Mouse (Mus musculus) liver, embryonic 11.5 days (tissue): ENCODE measurements around the gene Plekhm1. TPM values are rescaled to one million over a fixed set of nuclear protein-coding genes. Genes with fewer than 3 reads are reported as not detected.

Source experiments
- ATAC-seq: fragments of 200-750 bp; cut with Nextera tagmentation; replicated peaks from 2 replicates; pipeline ENCODE4 v1.8.0; 2017; ENCODE audit warnings: moderate number of reproducible peaks, mild to moderate bottlenecking, moderate TSS enrichment, moderate library complexity; ENCODE audit not compliant: low FRiP score
- DNase-seq: peaks from one replicate; pipeline ENCODE4 v3.0.0-alpha.2; 2017; ENCODE audit warnings: low spot score
- H3K27ac ChIP-seq: fragments of 300-500 bp; sonication (generic); 2 replicates; pipeline ENCODE4 v1.5.1; 2014; ENCODE audit warnings: mild to moderate bottlenecking, low read depth, low read length, control low read depth
- H3K27me3 ChIP-seq: fragments of 300-500 bp; sonication (generic); replicated peaks from 2 replicates; pipeline ENCODE4 v1.6.1; 2014; ENCODE audit warnings: low read length, mixed read lengths; ENCODE audit not compliant: control insufficient read depth, insufficient read depth
- H3K36me3 ChIP-seq: fragments of 300-500 bp; sonication (generic); 2 replicates; pipeline ENCODE4 v1.6.1; 2014; ENCODE audit warnings: mild to moderate bottlenecking, low read length, moderate library complexity, mixed read lengths; ENCODE audit not compliant: control insufficient read depth, insufficient read depth
- H3K4me1 ChIP-seq: fragments of 300-500 bp; sonication (generic); replicated peaks from 2 replicates; pipeline ENCODE4 v1.6.1; 2014; ENCODE audit warnings: low read length, mixed read lengths; ENCODE audit not compliant: control insufficient read depth, insufficient read depth
- H3K4me2 ChIP-seq: fragments of 300-500 bp; sonication (generic); 2 replicates; pipeline ENCODE4 v1.6.1; 2014; ENCODE audit warnings: mild to moderate bottlenecking, control low read depth, moderate library complexity
- H3K4me3 ChIP-seq: fragments of 300-500 bp; sonication (generic); 2 replicates; pipeline ENCODE4 v1.5.1; 2014; ENCODE audit warnings: low read depth, low read length, control low read depth
- H3K9ac ChIP-seq: fragments of 300-500 bp; sonication (generic); 2 replicates; pipeline ENCODE4 v1.6.1; 2014; ENCODE audit warnings: low read depth, low read length, control low read depth
- H3K9me3 ChIP-seq: fragments of 300-500 bp; sonication (generic); 2 replicates; pipeline ENCODE4 v1.6.1; 2016; ENCODE audit warnings: low read length, inconsistent platforms, mixed read lengths; ENCODE audit not compliant: control insufficient read depth
- WGBS: fragments of 180-500 bp; shearing (Covaris S2); extraction: QIAGEN DNeasy Blood & Tissue Kit; methylation state at CpG from one replicate; pipeline ENCODE4 v1.1.7; 2014; 5-methylcytosine and 5-hydroxymethylcytosine counted together
- polyA plus RNA-seq: library from polyadenylated mRNA; unstranded; fragments of >200 nt; fragmentation: Nextera tagmentation; extraction: Ambion mirVana; gene quantifications from 2 replicates; pipeline ENCODE4 v1.2.1, GENCODE M21; 2014

Gene Plekhm1
- polyA plus RNA-seq, 1 experiment from 2014 or later: 7.6 TPM

DNA sequence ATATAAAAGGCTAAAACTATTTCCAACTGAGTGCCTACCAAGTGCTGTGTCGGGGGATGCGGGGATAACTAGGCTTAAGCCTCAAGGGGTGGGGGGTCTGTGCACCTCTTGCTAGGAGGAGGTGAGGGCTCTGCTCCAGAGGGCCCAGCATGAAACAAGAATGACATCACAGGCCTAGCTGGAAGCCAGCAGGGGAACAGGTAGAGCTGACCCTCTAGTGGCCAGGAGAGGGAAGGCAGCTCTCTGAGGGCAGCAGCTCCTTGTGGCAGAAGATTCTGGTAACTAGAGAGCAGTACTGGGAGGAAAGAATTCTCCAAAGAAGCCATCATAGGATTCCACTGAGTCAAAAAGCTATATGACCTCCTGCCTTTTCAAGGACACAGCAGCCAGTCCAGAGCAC is 10.3 kb downstream of the Plekhm1 start:
- Histone ChIP-seq H3K4me2 (no peak overlapping the region), H3K4me3 (no peak overlapping the region), H3K36me3 (0 out of 2 replicates have a peak, but pooled peaks cover 2% of the 10 kb centered on the region), H3K27ac (no peak overlapping the region), H3K4me1 (no peaks in the 10 kb centered on the region; the same call in 1 of the 2 replicates), H3K9ac (no peak overlapping the region), H3K27me3 (no peaks in the 10 kb centered on the region), H3K9me3 (no peaks in the 10 kb centered on the region)
- no peak for ATAC-seq
- 61% methylated on average over 2 of the region's 2 CpGs for WGBS
- DNase-seq: no peak

DNA sequence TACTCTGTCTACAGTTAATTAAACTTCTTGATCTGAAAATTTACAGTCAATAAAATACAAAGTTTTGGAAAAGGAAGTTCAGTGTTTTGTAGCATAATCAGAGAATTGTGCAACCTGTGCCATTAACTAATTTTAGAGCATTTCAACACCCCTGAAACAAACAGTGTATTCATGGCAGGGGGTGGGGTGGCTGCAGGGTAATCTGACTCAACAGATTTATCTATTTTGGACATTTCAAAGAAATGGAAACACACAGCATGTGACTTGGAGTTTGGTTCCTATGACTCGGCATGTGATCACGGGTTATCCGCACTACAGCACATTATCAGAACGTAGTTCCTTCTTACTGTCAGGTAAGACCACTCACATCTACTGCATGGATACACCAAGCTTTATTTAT is 12.5 kb downstream of the Plekhm1 start:
- Histone ChIP-seq H3K4me2 (no peak overlapping the region), H3K9ac (no peak overlapping the region), H3K9me3 (no peaks in the 10 kb centered on the region), H3K36me3 (peaks cover 9% of the 10 kb centered on the region), H3K27me3 (no peaks in the 10 kb centered on the region), H3K27ac (no peak overlapping the region), H3K4me1 (no peaks in the 10 kb centered on the region; the same call in 1 of the 2 replicates), H3K4me3 (no peak overlapping the region)
- DNase-seq (no peak), ATAC-seq (no peak)
- WGBS: 48% methylated on average over 4 of the region's 4 CpGs

DNA sequence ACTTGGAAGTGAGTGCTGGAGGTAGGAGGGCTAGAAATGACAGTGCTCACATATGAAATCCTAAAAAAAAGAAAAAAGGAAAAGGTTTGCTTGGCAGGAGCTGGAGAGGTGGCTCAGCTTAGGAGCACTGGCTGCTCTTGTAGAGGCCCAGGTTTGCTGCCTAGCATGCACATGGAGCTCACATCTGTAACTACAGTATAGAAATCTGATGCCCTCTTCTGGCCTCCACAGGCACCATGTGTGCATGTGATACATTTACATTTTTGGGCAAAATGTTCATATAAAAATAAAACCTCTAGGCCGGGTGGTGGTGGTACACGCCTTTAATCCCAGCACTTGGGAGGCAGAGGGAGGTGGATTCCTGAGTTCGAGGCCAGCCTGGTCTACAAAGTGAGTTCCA is 13.4 kb downstream of the Plekhm1 start:
- DNase-seq (no peak), ATAC-seq (no peak)
- no peak overlapping the region for H3K27ac ChIP-seq
- WGBS: 88% methylated on average over 3 of the region's 3 CpGs
- H3K36me3 ChIP-seq: peaks cover 13% of the 10 kb centered on the region
- H3K4me3 ChIP-seq: no peak overlapping the region
- no peaks in the 10 kb centered on the region for H3K27me3 ChIP-seq
- H3K4me1 ChIP-seq: no peaks in the 10 kb centered on the region; the same call in 1 of the 2 replicates
- no peaks in the 10 kb centered on the region for H3K9me3 ChIP-seq
- no peak overlapping the region for H3K9ac ChIP-seq
- no peak overlapping the region for H3K4me2 ChIP-seq

DNA sequence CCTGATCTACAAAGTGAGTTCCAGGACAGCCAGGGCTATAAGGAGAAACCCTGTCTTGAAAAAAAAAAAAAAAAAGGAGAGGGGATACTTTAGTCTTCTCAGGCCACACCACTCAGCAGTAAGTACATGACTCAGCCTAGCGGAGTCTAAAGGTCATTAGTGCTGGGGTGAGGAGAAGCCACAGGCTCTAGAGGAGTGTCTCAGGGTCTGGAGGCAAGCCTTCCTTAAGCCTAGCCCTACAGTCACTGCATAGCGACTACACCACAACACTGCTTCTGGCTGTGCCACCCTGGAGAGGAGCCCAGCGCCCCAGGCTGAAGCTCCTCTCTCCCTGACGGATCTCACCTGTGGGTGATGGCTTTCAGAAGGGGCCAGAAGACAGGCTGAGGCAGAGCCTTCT is 15.8 kb downstream of the Plekhm1 start:
- WGBS: 90% methylated on average over 4 of the region's 4 CpGs
- ATAC-seq (no peak), DNase-seq (no peak)
- Histone ChIP-seq H3K4me3 (no peak overlapping the region), H3K36me3 (peaks cover 11% of the 10 kb centered on the region), H3K4me1 (no peaks in the 10 kb centered on the region; the same call in 1 of the 2 replicates), H3K9ac (no peak overlapping the region), H3K27ac (no peak overlapping the region), H3K27me3 (no peaks in the 10 kb centered on the region), H3K4me2 (no peak overlapping the region), H3K9me3 (no peaks in the 10 kb centered on the region)

DNA sequence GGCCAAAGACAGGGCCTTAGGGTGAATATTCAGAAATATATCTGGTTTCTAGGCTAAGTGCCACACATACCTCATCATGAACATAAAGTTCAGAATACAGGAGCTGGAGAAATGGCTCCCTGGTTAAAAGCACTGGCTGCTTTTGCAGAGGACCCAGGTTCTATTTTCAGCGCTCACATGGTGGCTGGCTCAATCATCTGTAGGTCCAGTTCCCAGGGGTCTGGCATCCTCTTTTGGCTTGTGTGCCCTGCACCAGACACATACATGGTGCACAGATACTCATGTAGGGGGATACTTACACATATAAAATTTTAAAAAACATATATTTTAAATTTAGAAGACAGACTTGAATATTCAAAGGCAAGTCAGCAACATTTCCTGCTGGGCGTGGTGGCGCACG is 16.3 kb downstream of the Plekhm1 start:
- H3K27ac ChIP-seq: no peak overlapping the region
- no peak overlapping the region for H3K9ac ChIP-seq
- no peaks in the 10 kb centered on the region; the same call in 1 of the 2 replicates for H3K4me1 ChIP-seq
- no peak overlapping the region for H3K4me3 ChIP-seq
- no peaks in the 10 kb centered on the region for H3K9me3 ChIP-seq
- H3K27me3 ChIP-seq: no peaks in the 10 kb centered on the region
- H3K4me2 ChIP-seq: no peak overlapping the region
- peaks cover 11% of the 10 kb centered on the region for H3K36me3 ChIP-seq
- 95% methylated on average over 4 of the region's 4 CpGs for WGBS
- no peak for DNase-seq
- ATAC-seq: no peak

DNA sequence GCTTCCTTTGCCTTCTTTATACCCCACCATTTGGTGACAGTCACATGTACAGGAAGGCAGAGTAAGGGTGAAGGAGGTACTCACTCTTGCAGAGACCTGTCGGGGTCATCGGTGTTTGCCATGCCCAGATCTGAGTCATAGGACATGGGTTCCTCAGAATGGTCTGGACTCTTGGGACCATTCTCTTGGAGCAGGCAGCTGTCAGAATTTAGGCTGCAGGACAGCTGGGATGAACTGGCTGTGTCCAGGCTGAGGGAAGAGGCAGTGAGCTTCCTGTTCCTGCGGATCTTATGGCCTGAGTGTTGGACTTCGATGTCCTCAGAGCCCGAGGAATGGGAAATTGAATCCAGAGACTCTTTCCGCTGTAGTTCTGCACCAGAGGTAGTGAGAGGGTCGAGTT is 17.9 kb downstream of the Plekhm1 start:
- no peak overlapping the region for H3K4me2 ChIP-seq
- peaks cover 11% of the 10 kb centered on the region for H3K36me3 ChIP-seq
- H3K27me3 ChIP-seq: no peaks in the 10 kb centered on the region
- no peaks in the 10 kb centered on the region for H3K9me3 ChIP-seq
- ATAC-seq (no peak), DNase-seq (no peak)
- no peak overlapping the region for H3K27ac ChIP-seq
- WGBS: 88% methylated on average over 7 of the region's 7 CpGs
- H3K4me1 ChIP-seq: no peaks in the 10 kb centered on the region
- H3K9ac ChIP-seq: no peak overlapping the region
- H3K4me3 ChIP-seq: no peak overlapping the region

DNA sequence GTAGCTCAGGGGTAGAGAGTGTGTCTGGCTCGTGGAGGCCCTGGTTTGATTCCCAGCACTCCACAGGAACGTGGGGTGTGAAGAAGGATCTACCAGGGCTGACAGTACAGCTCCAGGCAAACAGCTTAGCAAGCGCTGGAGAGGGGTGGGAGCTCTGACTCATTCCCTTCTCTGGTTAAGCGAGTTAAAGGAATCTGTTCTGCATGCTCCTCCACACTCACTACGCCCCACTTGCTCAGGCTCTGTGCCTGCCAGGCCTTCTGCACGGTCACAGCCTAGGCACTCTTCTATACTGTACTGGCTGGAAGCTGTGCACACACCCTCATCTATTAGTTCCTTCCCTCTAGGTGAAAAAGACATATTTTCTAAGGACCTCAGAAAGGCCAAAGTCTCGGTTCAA is 18.5 kb downstream of the Plekhm1 start:
- no peak overlapping the region for H3K4me2 ChIP-seq
- ATAC-seq: no peak
- no peak overlapping the region for H3K27ac ChIP-seq
- H3K9me3 ChIP-seq: no peaks in the 10 kb centered on the region
- H3K27me3 ChIP-seq: no peaks in the 10 kb centered on the region
- no peak for DNase-seq
- no peaks in the 10 kb centered on the region for H3K4me1 ChIP-seq
- H3K36me3 ChIP-seq: peaks cover 11% of the 10 kb centered on the region
- 85% methylated on average over 7 of the region's 7 CpGs for WGBS
- no peak overlapping the region for H3K4me3 ChIP-seq
- H3K9ac ChIP-seq: no peak overlapping the region

DNA sequence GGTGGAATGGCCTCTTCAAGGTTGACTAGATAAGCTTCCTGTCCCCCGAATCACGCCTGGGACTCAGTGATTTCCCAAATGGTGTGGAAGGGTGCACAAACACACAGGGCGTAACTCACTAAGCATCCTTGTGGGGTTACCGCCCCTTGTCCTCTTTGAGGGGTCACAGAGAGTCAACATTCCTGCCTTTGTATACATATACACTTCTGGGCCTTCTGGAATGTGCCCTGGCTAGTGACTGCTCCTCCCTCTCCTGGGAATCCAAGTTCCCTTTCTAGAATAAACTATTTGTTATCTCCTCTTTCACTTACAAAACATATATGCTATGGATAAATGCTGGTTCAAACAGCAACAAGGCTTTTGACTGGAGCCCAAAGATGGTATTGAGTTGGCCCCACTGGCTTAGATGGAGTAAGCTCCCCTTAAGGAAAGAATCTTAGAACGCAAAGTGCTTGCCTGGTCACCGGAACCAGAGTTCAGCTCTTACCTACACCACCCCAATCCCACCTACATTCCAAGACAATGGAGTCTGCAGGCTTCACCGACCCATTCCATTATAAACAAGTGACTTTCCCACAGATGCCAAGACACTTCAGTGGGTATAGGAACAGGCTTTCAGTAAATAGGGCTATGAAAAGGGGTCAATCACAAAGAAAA is 24.5 kb downstream of the Plekhm1 start:
- Histone ChIP-seq H3K4me2 (no peak overlapping the region), H3K9ac (no peak overlapping the region), H3K27me3 (no peaks in the 10 kb centered on the region), H3K9me3 (no peaks in the 10 kb centered on the region), H3K4me1 (no peaks in the 10 kb centered on the region; the same call in 1 of the 2 replicates), H3K36me3 (peaks cover 4% of the 10 kb centered on the region; the same call in 1 of the 2 replicates), H3K4me3 (no peak overlapping the region), H3K27ac (no peak overlapping the region)
- WGBS: 74% methylated on average over 7 of the region's 7 CpGs
- no peak for DNase-seq
- ATAC-seq: no peak

DNA sequence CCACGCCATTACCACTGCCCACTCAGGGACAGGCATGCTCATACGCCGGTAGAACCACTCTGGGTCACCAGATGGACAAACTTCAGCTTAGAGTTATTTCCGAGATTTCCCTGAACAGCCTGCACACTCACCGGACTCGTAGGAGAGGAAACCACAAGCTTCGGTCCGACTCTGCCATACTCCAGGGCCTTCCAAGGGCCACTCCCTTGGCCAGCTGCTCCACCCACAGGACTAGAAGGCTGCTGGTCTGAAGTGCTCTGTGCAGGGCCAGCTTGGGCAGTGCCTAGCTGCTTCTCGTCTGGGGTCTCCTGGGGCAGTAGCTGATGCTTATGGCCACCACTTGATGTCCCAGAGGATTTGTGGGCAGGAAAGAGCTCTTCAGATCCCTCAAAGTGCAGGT is 25.7 kb downstream of the Plekhm1 start:
- Histone ChIP-seq H3K27ac (no peak overlapping the region), H3K9me3 (no peaks in the 10 kb centered on the region), H3K4me1 (peaks cover 4% of the 10 kb centered on the region), H3K27me3 (no peaks in the 10 kb centered on the region), H3K4me3 (no peak overlapping the region), H3K36me3 (peaks cover 4% of the 10 kb centered on the region; the same call in 1 of the 2 replicates), H3K9ac (no peak overlapping the region), H3K4me2 (no peak overlapping the region)
- WGBS: 84% methylated on average over 9 of the region's 9 CpGs
- ATAC-seq: no peak
- DNase-seq: no peak
